Mouse (Mus musculus): ENCODE data around the gene Pitpnc1.

The Pitpnc1 gene

GRCm38 (mm10) chr11:107410090-107410732 lies 60.3 kb downstream of the Pitpnc1 start:
- peak; percentile 22 to 48 for DNase-seq (ENCODE audit: low spot score in 2 of 2)

- DNase-seq (ENCODE audit: low spot score in 2 of 2), result no peak
Observed at GRCm38 (mm10) chr11:107408886-107409285, 61.6 kb downstream of the Pitpnc1 start.

GRCm38 (mm10) chr11:107407698-107408097 lies 62.8 kb downstream of the Pitpnc1 start:
- peak; percentile 63 to 79 for DNase-seq (ENCODE audit: low spot score in 2 of 2)

- DNase-seq (ENCODE audit: low spot score in 2 of 2), result no peak
Observed at GRCm38 (mm10) chr11:107405606-107406333, 64.7 kb downstream of the Pitpnc1 start.

- no peak for DNase-seq (ENCODE audit: low spot score in 2 of 2)
Observed at GRCm38 (mm10) chr11:107403309-107403708, 67.2 kb downstream of the Pitpnc1 start.

GRCm38 (mm10) chr11:107401839-107402590 lies 68.5 kb downstream of the Pitpnc1 start:
- DNase-seq (ENCODE audit: low spot score in 2 of 2), result no peak

GRCm38 (mm10) chr11:107400826-107401225 lies 69.7 kb downstream of the Pitpnc1 start:
- DNase-seq (ENCODE audit: low spot score in 2 of 2), result no peak

- DNase-seq (ENCODE audit: low spot score in 2 of 2), result no peak
Observed at GRCm38 (mm10) chr11:107400005-107400404, 70.5 kb downstream of the Pitpnc1 start.

- DNase-seq (ENCODE audit: low spot score in 2 of 2), result no peak
Observed at GRCm38 (mm10) chr11:107397326-107397998, 73.0 kb downstream of the Pitpnc1 start.

- peak in 1 of 2 experiments; percentile 25 for DNase-seq (ENCODE audit: low spot score in 2 of 2)
Observed at GRCm38 (mm10) chr11:107394245-107394644, 76.3 kb downstream of the Pitpnc1 start.

GRCm38 (mm10) chr11:107393828-107394165 lies 76.7 kb downstream of the Pitpnc1 start:
- DNase-seq (ENCODE audit: low spot score in 2 of 2), result peak; percentile 62 to 76

GRCm38 (mm10) chr11:107393154-107393827 lies 77.2 kb downstream of the Pitpnc1 start:
- peak in 1 of 2 experiments; percentile 52 for DNase-seq (ENCODE audit: low spot score in 2 of 2)

- no peak for DNase-seq (ENCODE audit: low spot score in 2 of 2)
Observed at GRCm38 (mm10) chr11:107390540-107390939, 80.0 kb downstream of the Pitpnc1 start.

GRCm38 (mm10) chr11:107390001-107390400 lies 80.5 kb downstream of the Pitpnc1 start:
- no peak for DNase-seq (ENCODE audit: low spot score in 2 of 2)

- DNase-seq (ENCODE audit: low spot score in 2 of 2), result no peak
Observed at GRCm38 (mm10) chr11:107386481-107386880, 84.0 kb downstream of the Pitpnc1 start.

GRCm38 (mm10) chr11:107385306-107385705 lies 85.2 kb downstream of the Pitpnc1 start:
- DNase-seq (ENCODE audit: low spot score in 2 of 2), result peak; percentile 67 to 72

- no peak for DNase-seq (ENCODE audit: low spot score in 2 of 2)
Observed at GRCm38 (mm10) chr11:107383985-107384384, 86.5 kb downstream of the Pitpnc1 start.

GRCm38 (mm10) chr11:107379965-107380364 lies 90.5 kb downstream of the Pitpnc1 start:
- no peak for DNase-seq (ENCODE audit: low spot score in 2 of 2)

GRCm38 (mm10) chr11:107379089-107379845 lies 91.2 kb downstream of the Pitpnc1 start:
- no peak for DNase-seq (ENCODE audit: low spot score in 2 of 2)

- no peak for DNase-seq (ENCODE audit: low spot score in 2 of 2)
Observed at GRCm38 (mm10) chr11:107377326-107377725, 93.2 kb downstream of the Pitpnc1 start.

- DNase-seq (ENCODE audit: low spot score in 2 of 2), result no peak
Observed at GRCm38 (mm10) chr11:107376272-107376671, 94.2 kb downstream of the Pitpnc1 start.

Measured in natural killer cell, adult 2 months (primary cell).